Mouse (Mus musculus) midbrain, embryonic 14.5 days (tissue): ENCODE results near the gene Sgtb. TPM values are rescaled to one million over a fixed set of nuclear protein-coding genes. Genes with fewer than 3 reads are reported as not detected.

Experiments
- ATAC-seq: fragments of 200-750 bp; cut with Nextera tagmentation; 2 replicates; pipeline ENCODE4 v1.8.0; 2017; ENCODE audit warnings: moderate number of reproducible peaks, moderate library complexity; ENCODE audit not compliant: low FRiP score, low TSS enrichment
- DNase-seq: peaks from one replicate; pipeline ENCODE4 v3.0.0-alpha.2; 2015
- H3K27ac ChIP-seq: fragments of 300-500 bp; sonication (generic); replicated peaks from 2 replicates; pipeline ENCODE4 v1.5.1; 2014; ENCODE audit warnings: mild to moderate bottlenecking, low read depth, low read length, moderate library complexity
- H3K27me3 ChIP-seq: fragments of 300-500 bp; sonication (generic); 2 replicates; pipeline ENCODE4 v1.6.1; 2014; ENCODE audit warnings: low read length, control low read depth, mixed read lengths; ENCODE audit not compliant: control insufficient read depth, insufficient read depth
- H3K36me3 ChIP-seq: fragments of 300-500 bp; sonication (generic); 2 replicates; pipeline ENCODE4 v1.6.1; 2014; ENCODE audit warnings: low read length, control low read depth; ENCODE audit not compliant: control insufficient read depth, insufficient read depth
- H3K4me1 ChIP-seq: fragments of 300-500 bp; sonication (generic); 2 replicates; pipeline ENCODE4 v1.6.1; 2014; ENCODE audit warnings: mild to moderate bottlenecking, antibody characterized with exemption, low read length, control low read depth; ENCODE audit not compliant: control insufficient read depth, insufficient read depth
- H3K4me2 ChIP-seq: fragments of 300-500 bp; sonication (generic); 2 replicates; pipeline ENCODE4 v1.6.1; 2014; ENCODE audit warnings: mild to moderate bottlenecking, low read length, moderate library complexity
- H3K4me3 ChIP-seq: fragments of 300-500 bp; sonication (generic); replicated peaks from 2 replicates; pipeline ENCODE4 v1.5.1; 2014; ENCODE audit warnings: low read depth, low read length
- H3K9ac ChIP-seq: fragments of 300-500 bp; sonication (generic); replicated peaks from 2 replicates; pipeline ENCODE4 v1.6.1; 2014; ENCODE audit warnings: mild to moderate bottlenecking, low read length, moderate library complexity
- H3K9me3 ChIP-seq: fragments of 300-500 bp; sonication (generic); 2 replicates; pipeline ENCODE4 v1.6.1; 2016; ENCODE audit warnings: low read length, control low read depth, mixed read lengths; ENCODE audit not compliant: control insufficient read depth
- WGBS: fragments of 180-500 bp; shearing (Covaris S2); extraction: QIAGEN DNeasy Blood & Tissue Kit; methylation state at CpG from one replicate; pipeline ENCODE4 v1.1.7; 2014; 5-methylcytosine and 5-hydroxymethylcytosine counted together
- polyA plus RNA-seq: library from polyadenylated mRNA; unstranded; fragments of >200 nt; fragmentation: Nextera tagmentation; extraction: Ambion mirVana; gene quantifications from 2 replicates; pipeline ENCODE4 v1.2.1, GENCODE M21; 2014

The Sgtb gene
- polyA plus RNA-seq, 1 experiment from 2014 or later: 32.3 TPM

GRCm38 (mm10) chr13:104114827-104115226 is 5.3 kb downstream of the Sgtb start:
- H3K27ac ChIP-seq: no peak overlapping the region
- ATAC-seq: no peak
- H3K9me3 ChIP-seq: no peaks in the 10 kb centered on the region
- DNase-seq: no peak
- H3K4me2 ChIP-seq: no peak overlapping the region
- no peak overlapping the region for H3K4me3 ChIP-seq
- 95% methylated on average over 2 of the region's 2 CpGs for WGBS
- H3K36me3 ChIP-seq: peaks cover 45% of the 10 kb centered on the region
- no peaks in the 10 kb centered on the region for H3K27me3 ChIP-seq
- no peak overlapping the region for H3K9ac ChIP-seq
- H3K4me1 ChIP-seq: peaks cover 21% of the 10 kb centered on the region

GRCm38 (mm10) chr13:104122078-104122840 is 12.7 kb downstream of the Sgtb start:
- no peak for ATAC-seq
- WGBS: 65% methylated on average over 17 of the region's 17 CpGs
- peaks cover 69% of the 10 kb centered on the region for H3K36me3 ChIP-seq

GRCm38 (mm10) chr13:104123662-104124381 is 14.3 kb downstream of the Sgtb start:
- Histone ChIP-seq H3K4me3 (no peak overlapping the region), H3K4me2 (no peak overlapping the region), H3K4me1 (no peaks in the 10 kb centered on the region), H3K36me3 (peaks cover 61% of the 10 kb centered on the region), H3K27ac (no peak overlapping the region), H3K27me3 (no peaks in the 10 kb centered on the region), H3K9me3 (no peaks in the 10 kb centered on the region), H3K9ac (no peak overlapping the region)
- no peak for ATAC-seq
- no peak for DNase-seq
- 91% methylated on average over 20 of the region's 20 CpGs for WGBS

More at GRCm38 (mm10) chr13:104122078-104122840, 12.7 kb downstream of the Sgtb start:
- no peak overlapping the region for H3K4me2 ChIP-seq
- no peaks in the 10 kb centered on the region for H3K4me1 ChIP-seq
- H3K27me3 ChIP-seq: no peaks in the 10 kb centered on the region
- no peak overlapping the region for H3K27ac ChIP-seq
- H3K9me3 ChIP-seq: no peaks in the 10 kb centered on the region
- H3K9ac ChIP-seq: no peak overlapping the region
- no peak for DNase-seq
- H3K4me3 ChIP-seq: no peak overlapping the region

- no peaks in the 10 kb centered on the region for H3K4me1 ChIP-seq
- no peak overlapping the region for H3K27ac ChIP-seq
- H3K36me3 ChIP-seq: peaks cover 80% of the 10 kb centered on the region
- H3K9me3 ChIP-seq: no peaks in the 10 kb centered on the region
- H3K9ac ChIP-seq: no peak overlapping the region
- 95% methylated on average over 2 of the region's 2 CpGs for WGBS
- no peak for DNase-seq
- no peak overlapping the region for H3K4me2 ChIP-seq
- H3K4me3 ChIP-seq: no peak overlapping the region
- no peak for ATAC-seq
- no peaks in the 10 kb centered on the region for H3K27me3 ChIP-seq
Measured at GRCm38 (mm10) chr13:104132561-104132960, 23.0 kb downstream of the Sgtb start.

- Histone ChIP-seq H3K36me3 (peaks cover 76% of the 10 kb centered on the region), H3K4me3 (no peak overlapping the region), H3K9ac (no peak overlapping the region), H3K27ac (no peak overlapping the region), H3K4me2 (no peak overlapping the region), H3K4me1 (no peaks in the 10 kb centered on the region), H3K9me3 (no peaks in the 10 kb centered on the region), H3K27me3 (no peaks in the 10 kb centered on the region)
- no peak for ATAC-seq
- DNase-seq: no peak
- 63% methylated on average over 4 of the region's 4 CpGs for WGBS
Measured at GRCm38 (mm10) chr13:104134510-104135085, 25.1 kb downstream of the Sgtb start.

GRCm38 (mm10) chr13:104139369-104140209 is 30.0 kb downstream of the Sgtb start:
- no peak overlapping the region for H3K27ac ChIP-seq
- no peak overlapping the region for H3K4me3 ChIP-seq
- H3K4me1 ChIP-seq: no peaks in the 10 kb centered on the region
- no peaks in the 10 kb centered on the region for H3K27me3 ChIP-seq
- no peaks in the 10 kb centered on the region for H3K9me3 ChIP-seq
- DNase-seq (peak; percentile 87), ATAC-seq (no peak; the same call in 1 of the 2 replicates)
- H3K4me2 ChIP-seq: no peak overlapping the region
- peaks cover 73% of the 10 kb centered on the region for H3K36me3 ChIP-seq
- H3K9ac ChIP-seq: no peak overlapping the region
- 43% methylated on average over 13 of the region's 13 CpGs for WGBS

GRCm38 (mm10) chr13:104144871-104145270 is 35.3 kb downstream of the Sgtb start:
- Histone ChIP-seq H3K4me1 (no peaks in the 10 kb centered on the region), H3K36me3 (peaks cover 86% of the 10 kb centered on the region), H3K4me2 (no peak overlapping the region), H3K27ac (no peak overlapping the region), H3K27me3 (no peaks in the 10 kb centered on the region), H3K4me3 (no peak overlapping the region), H3K9me3 (no peaks in the 10 kb centered on the region), H3K9ac (no peak overlapping the region)
- WGBS: 75% methylated on average over 9 of the region's 9 CpGs
- DNase-seq (no peak), ATAC-seq (no peak)

GRCm38 (mm10) chr13:104145646-104146045 is 36.1 kb downstream of the Sgtb start:
- WGBS: 96% methylated on average over 3 of the region's 3 CpGs
- Histone ChIP-seq H3K27me3 (no peaks in the 10 kb centered on the region), H3K4me2 (no peak overlapping the region), H3K9me3 (no peaks in the 10 kb centered on the region), H3K36me3 (peaks cover 78% of the 10 kb centered on the region), H3K27ac (no peak overlapping the region), H3K4me1 (no peaks in the 10 kb centered on the region), H3K9ac (no peak overlapping the region), H3K4me3 (no peak overlapping the region)
- DNase-seq (no peak), ATAC-seq (no peak)
